Mouse (Mus musculus) hindbrain, embryonic 11.5 days (tissue): ENCODE measurements around the gene Glt1d1. TPM values are rescaled to one million over a fixed set of nuclear protein-coding genes. Genes with fewer than 3 reads are reported as not detected.

Experiments
- ATAC-seq: fragments of 200-750 bp; cut with Nextera tagmentation; 2 replicates; pipeline ENCODE4 v1.8.0; 2017; ENCODE audit warnings: mild to moderate bottlenecking, moderate TSS enrichment, moderate library complexity; ENCODE audit not compliant: low FRiP score
- DNase-seq: peaks from one replicate; pipeline ENCODE4 v3.0.0-alpha.2; 2015; ENCODE audit warnings: low spot score
- H3K27ac ChIP-seq: fragments of 300-500 bp; sonication (generic); 2 replicates; pipeline ENCODE4 v1.5.1; 2014; ENCODE audit warnings: mild to moderate bottlenecking, low read depth, low read length
- H3K27me3 ChIP-seq: fragments of 300-500 bp; sonication (generic); 2 replicates; pipeline ENCODE4 v1.6.1; 2014; ENCODE audit warnings: mild to moderate bottlenecking, low read length, moderate library complexity, mixed read lengths; ENCODE audit not compliant: control insufficient read depth, insufficient read depth
- H3K36me3 ChIP-seq: fragments of 300-500 bp; sonication (generic); 2 replicates; pipeline ENCODE4 v1.6.1; 2014; ENCODE audit warnings: mild to moderate bottlenecking, low read length, moderate library complexity, mixed read lengths; ENCODE audit not compliant: control insufficient read depth, insufficient read depth
- H3K4me1 ChIP-seq: fragments of 300-500 bp; sonication (generic); replicated peaks from 2 replicates; pipeline ENCODE4 v1.6.1; 2014; ENCODE audit warnings: low read length, mixed read lengths; ENCODE audit not compliant: control insufficient read depth, insufficient read depth
- H3K4me2 ChIP-seq: fragments of 300-500 bp; sonication (generic); replicated peaks from 2 replicates; pipeline ENCODE4 v1.6.1; 2014; ENCODE audit warnings: mild to moderate bottlenecking, low read depth, low read length
- H3K4me3 ChIP-seq: fragments of 300-500 bp; sonication (generic); 2 replicates; pipeline ENCODE4 v1.5.1; 2014; ENCODE audit warnings: low read depth, low read length
- H3K9ac ChIP-seq: fragments of 300-500 bp; sonication (generic); 2 replicates; pipeline ENCODE4 v1.6.1; 2014; ENCODE audit warnings: low read depth, low read length
- H3K9me3 ChIP-seq: fragments of 300-500 bp; sonication (generic); 2 replicates; pipeline ENCODE4 v1.6.1; 2016; ENCODE audit warnings: low read length; ENCODE audit not compliant: control insufficient read depth
- WGBS: fragments of 180-500 bp; shearing (Covaris S2); extraction: QIAGEN DNeasy Blood & Tissue Kit; methylation state at CpG from one replicate; pipeline ENCODE4 v1.1.7; 2014; 5-methylcytosine and 5-hydroxymethylcytosine counted together
- polyA plus RNA-seq: library from polyadenylated mRNA; unstranded; fragments of >200 nt; fragmentation: Nextera tagmentation; extraction: Ambion mirVana; gene quantifications from 2 replicates; pipeline ENCODE4 v1.2.1, GENCODE M21; 2014

Gene Glt1d1
- polyA plus RNA-seq, 1 experiment from 2014 or later, result 0.88 TPM

GRCm38 (mm10) chr5:127618834-127619233 is 13.2 kb upstream of the Glt1d1 start:
- no peak for ATAC-seq
- Histone ChIP-seq H3K27me3 (no peaks in the 10 kb centered on the region), H3K9ac (no peak overlapping the region), H3K9me3 (no peaks in the 10 kb centered on the region), H3K27ac (no peak overlapping the region), H3K4me2 (no peak overlapping the region), H3K4me3 (no peak overlapping the region), H3K36me3 (no peaks in the 10 kb centered on the region), H3K4me1 (peaks cover 6% of the 10 kb centered on the region)
- WGBS, result 66% methylated on average over 3 of the region's 3 CpGs
- DNase-seq, result no peak

GRCm38 (mm10) chr5:127620371-127620770 is 11.7 kb upstream of the Glt1d1 start:
- no peak for DNase-seq
- no peak overlapping the region for H3K4me3 ChIP-seq
- H3K4me2 ChIP-seq, result no peak overlapping the region
- WGBS, result 82% methylated on average over 8 of the region's 8 CpGs
- no peaks in the 10 kb centered on the region for H3K27me3 ChIP-seq
- H3K9ac ChIP-seq, result no peak overlapping the region
- no peak overlapping the region for H3K27ac ChIP-seq
- no peaks in the 10 kb centered on the region for H3K36me3 ChIP-seq
- no peak for ATAC-seq
- H3K9me3 ChIP-seq, result no peaks in the 10 kb centered on the region
- H3K4me1 ChIP-seq, result peaks cover 6% of the 10 kb centered on the region

GRCm38 (mm10) chr5:127621108-127621507 is 11.0 kb upstream of the Glt1d1 start:
- no peak overlapping the region for H3K4me3 ChIP-seq
- 82% methylated on average over 10 of the region's 10 CpGs for WGBS
- no peaks in the 10 kb centered on the region for H3K9me3 ChIP-seq
- no peaks in the 10 kb centered on the region for H3K27me3 ChIP-seq
- no peak for ATAC-seq
- H3K4me2 ChIP-seq, result no peak overlapping the region
- no peaks in the 10 kb centered on the region; the same call in 1 of the 2 replicates for H3K4me1 ChIP-seq
- DNase-seq, result no peak
- H3K36me3 ChIP-seq, result no peaks in the 10 kb centered on the region
- H3K9ac ChIP-seq, result no peak overlapping the region
- H3K27ac ChIP-seq, result no peak overlapping the region

GRCm38 (mm10) chr5:127624427-127625213 is 7.4 kb upstream of the Glt1d1 start:
- H3K4me1 ChIP-seq, result no peaks in the 10 kb centered on the region
- no peak overlapping the region for H3K4me2 ChIP-seq
- H3K27me3 ChIP-seq, result no peaks in the 10 kb centered on the region
- no peaks in the 10 kb centered on the region for H3K9me3 ChIP-seq
- no peak overlapping the region for H3K4me3 ChIP-seq
- no peak overlapping the region for H3K9ac ChIP-seq
- ATAC-seq (no peak), DNase-seq (no peak)
- H3K36me3 ChIP-seq, result no peaks in the 10 kb centered on the region
- 86% methylated on average over 10 of the region's 10 CpGs for WGBS
- H3K27ac ChIP-seq, result no peak overlapping the region

GRCm38 (mm10) chr5:127627242-127627641 is 4.8 kb upstream of the Glt1d1 start:
- Histone ChIP-seq H3K9me3 (no peaks in the 10 kb centered on the region), H3K4me1 (no peaks in the 10 kb centered on the region), H3K4me2 (no peak overlapping the region), H3K27ac (no peak overlapping the region), H3K4me3 (no peak overlapping the region), H3K27me3 (no peaks in the 10 kb centered on the region), H3K36me3 (no peaks in the 10 kb centered on the region), H3K9ac (no peak overlapping the region)
- WGBS, result 86% methylated on average over 12 of the region's 12 CpGs
- DNase-seq, result no peak
- ATAC-seq, result no peak

GRCm38 (mm10) chr5:127631671-127632070 is 391 bp upstream of the Glt1d1 start:
- WGBS, result 16% methylated on average over 4 of the region's 5 CpGs

GRCm38 (mm10) chr5:127633188-127633587 is 1.1 kb downstream of the Glt1d1 start:
- no peak overlapping the region for H3K9ac ChIP-seq
- WGBS, result 46% methylated on average over 4 of the region's 4 CpGs

More at GRCm38 (mm10) chr5:127631671-127632070, 391 bp upstream of the Glt1d1 start:
- Histone ChIP-seq H3K4me3 (peak overlapping the region; percentile 54), H3K36me3 (no peaks in the 10 kb centered on the region), H3K27ac (no peak overlapping the region), H3K4me1 (no peaks in the 10 kb centered on the region), H3K4me2 (peak overlapping the region; percentile 98), H3K27me3 (no peaks in the 10 kb centered on the region), H3K9me3 (no peaks in the 10 kb centered on the region), H3K9ac (no peak overlapping the region; the same call in 1 of the 2 replicates)
- ATAC-seq (peak; percentile 33; the same call in 1 of the 2 replicates), DNase-seq (peak; percentile 19)

GRCm38 (mm10) chr5:127633666-127634065 is 1.6 kb downstream of the Glt1d1 start:
- no peak for ATAC-seq
- H3K27ac ChIP-seq, result no peak overlapping the region
- no peaks in the 10 kb centered on the region for H3K27me3 ChIP-seq
- DNase-seq, result no peak
- H3K4me1 ChIP-seq, result no peaks in the 10 kb centered on the region
- H3K4me3 ChIP-seq, result no peak overlapping the region
- WGBS, result 94% methylated on average over 7 of the region's 7 CpGs
- H3K9ac ChIP-seq, result no peak overlapping the region
- no peaks in the 10 kb centered on the region for H3K9me3 ChIP-seq
- no peaks in the 10 kb centered on the region for H3K36me3 ChIP-seq
- no peak overlapping the region for H3K4me2 ChIP-seq

More at GRCm38 (mm10) chr5:127633188-127633587, 1.1 kb downstream of the Glt1d1 start:
- ATAC-seq (no peak), DNase-seq (peak; percentile 14)
- no peak overlapping the region for H3K27ac ChIP-seq
- H3K27me3 ChIP-seq, result no peaks in the 10 kb centered on the region
- no peaks in the 10 kb centered on the region for H3K4me1 ChIP-seq
- H3K9me3 ChIP-seq, result no peaks in the 10 kb centered on the region
- H3K4me2 ChIP-seq, result peak overlapping the region; percentile 98; the same call in 1 of the 2 replicates
- H3K36me3 ChIP-seq, result no peaks in the 10 kb centered on the region
- H3K4me3 ChIP-seq, result peak overlapping the region; percentile 54

GRCm38 (mm10) chr5:127637622-127638021 is 5.6 kb downstream of the Glt1d1 start:
- WGBS, result 74% methylated on average over 4 of the region's 4 CpGs
- no peak for ATAC-seq

More at GRCm38 (mm10) chr5:127637622-127638021, 5.6 kb downstream of the Glt1d1 start:
- no peaks in the 10 kb centered on the region for H3K9me3 ChIP-seq
- no peaks in the 10 kb centered on the region for H3K36me3 ChIP-seq
- no peak overlapping the region for H3K27ac ChIP-seq
- H3K9ac ChIP-seq, result no peak overlapping the region
- no peaks in the 10 kb centered on the region for H3K4me1 ChIP-seq
- no peaks in the 10 kb centered on the region for H3K27me3 ChIP-seq
- DNase-seq, result no peak
- H3K4me2 ChIP-seq, result no peak overlapping the region
- no peak overlapping the region for H3K4me3 ChIP-seq
